Mouse (Mus musculus): ENCODE measurements at regions not wholly inside any gene's neighbourhood (a gene's known extent, or its start where the extent isn't known, plus 50 kb on each side); places are given as distances from the start of the nearest gene placed in this dataset.

DNA sequence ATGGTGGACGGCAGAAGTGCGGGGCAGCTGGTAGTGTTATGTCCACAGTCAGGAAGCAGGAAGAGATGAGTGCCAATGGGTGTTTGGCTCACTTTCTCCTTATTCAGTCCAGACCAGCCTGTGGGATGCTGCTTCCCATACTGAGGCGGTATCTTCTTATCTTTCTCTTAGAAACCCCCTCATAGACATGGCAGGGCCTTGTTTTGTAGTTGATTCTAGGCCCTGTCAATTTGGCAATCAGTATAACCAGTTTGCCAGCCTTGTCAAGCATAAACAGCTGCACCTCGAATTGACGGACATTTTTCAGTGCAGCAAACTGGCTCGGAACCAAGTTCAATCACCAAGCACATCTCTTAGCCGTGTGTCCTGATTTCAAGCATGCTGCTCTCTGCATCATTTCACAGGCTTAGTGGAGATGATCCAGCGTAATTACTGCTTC, 385.7 kb upstream of the Hs6st1 start:
- H3K27ac ChIP-seq (replicated peaks) = no peak overlapping the region
- H3K36me3 ChIP-seq (ENCODE audit: control insufficient read depth, insufficient read depth, low read length) = no peaks in the 10 kb centered on the region
- ATAC-seq (ENCODE audit: low FRiP score, low TSS enrichment) = no peak
- no peaks in the 10 kb centered on the region for H3K9me3 ChIP-seq (ENCODE audit: control insufficient read depth, low read length)
- H3K27me3 ChIP-seq (ENCODE audit: control insufficient read depth, insufficient read depth, low read length) = no peaks in the 10 kb centered on the region
- 77% methylated on average over 8 of the region's 8 CpGs for WGBS
- H3K4me2 ChIP-seq (replicated peaks; ENCODE audit: low read depth) = no peak overlapping the region
- no peaks in the 10 kb centered on the region for H3K4me1 ChIP-seq (replicated peaks; ENCODE audit: control insufficient read depth, insufficient read depth)
- H3K4me3 ChIP-seq (ENCODE audit: low read depth, low read length) = no peak overlapping the region
- H3K9ac ChIP-seq (ENCODE audit: low read length) = no peak overlapping the region
- DNase-seq (ENCODE audit: low spot score) = no peak
- TF ChIP-seq EP300 (optimal IDR thresholded peaks at IDR 0.05) = no peak
- no peak for TF ChIP-seq CTCF (IDR thresholded peaks at IDR 0.05; ENCODE audit: low read depth)

GRCm38 (mm10) chr1:35685651-35686050, 382.5 kb upstream of the Hs6st1 start:
- no peak for TF ChIP-seq EP300 (optimal IDR thresholded peaks at IDR 0.05)
- TF ChIP-seq CTCF (IDR thresholded peaks at IDR 0.05; ENCODE audit: low read depth) = no peak
- WGBS = 48% methylated on average over 6 of the region's 6 CpGs
- ATAC-seq (ENCODE audit: low FRiP score, low TSS enrichment) = no peak
- Histone ChIP-seq H3K36me3 (ENCODE audit: control insufficient read depth, insufficient read depth, low read length) (no peaks in the 10 kb centered on the region), H3K27ac (replicated peaks) (no peak overlapping the region), H3K9ac (ENCODE audit: low read length) (no peak overlapping the region), H3K4me1 (replicated peaks; ENCODE audit: control insufficient read depth, insufficient read depth) (no peaks in the 10 kb centered on the region), H3K4me2 (replicated peaks; ENCODE audit: low read depth) (no peak overlapping the region), H3K4me3 (ENCODE audit: low read depth, low read length) (no peak overlapping the region), H3K9me3 (ENCODE audit: control insufficient read depth, low read length) (no peaks in the 10 kb centered on the region), H3K27me3 (ENCODE audit: control insufficient read depth, insufficient read depth, low read length) (no peaks in the 10 kb centered on the region)
- DNase-seq (ENCODE audit: low spot score) = no peak

GRCm38 (mm10) chr1:35694349-35694748, 373.9 kb upstream of the Hs6st1 start:
- no peaks in the 10 kb centered on the region for H3K4me1 ChIP-seq (replicated peaks; ENCODE audit: control insufficient read depth, insufficient read depth)

DNA sequence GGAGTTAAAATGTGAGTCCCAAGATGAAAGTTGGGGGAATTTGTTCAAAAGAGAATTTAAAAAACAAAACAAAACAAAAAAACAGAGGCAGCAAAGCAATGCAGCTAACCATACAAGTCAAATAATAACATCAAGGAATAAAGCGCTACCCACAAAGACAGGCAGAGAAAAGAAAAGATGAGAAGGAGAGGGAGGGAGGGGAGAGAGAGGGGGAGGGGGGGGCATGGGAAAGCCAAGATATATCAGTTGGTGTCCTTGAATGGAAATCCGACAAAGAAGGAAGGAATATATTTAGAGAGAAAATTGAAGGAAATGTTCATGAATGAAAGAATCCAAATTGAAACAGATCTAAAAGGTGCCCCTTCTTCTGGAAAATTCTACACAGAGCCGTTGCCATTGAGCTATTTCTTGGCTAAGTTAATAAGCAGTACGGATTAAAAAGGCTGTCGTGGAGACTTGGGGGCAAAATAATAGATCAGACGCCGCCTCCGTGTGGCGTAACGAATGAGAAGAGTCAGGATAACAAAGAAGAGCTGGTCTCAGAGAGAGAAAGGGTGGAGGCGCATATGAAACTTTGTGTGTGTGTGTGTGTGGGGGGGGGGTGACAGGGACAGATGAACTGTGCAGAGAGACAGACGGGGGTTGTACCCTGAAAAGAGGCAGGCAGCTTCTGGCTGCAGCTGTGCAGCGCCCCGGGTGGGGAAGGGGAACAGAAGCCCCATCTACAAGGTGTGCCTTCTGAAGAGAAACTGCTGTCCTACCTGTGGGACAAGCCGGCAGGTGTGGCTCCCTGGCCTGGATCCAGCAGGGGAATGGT, 373.2 kb upstream of the Hs6st1 start:
- ATAC-seq (ENCODE audit: low FRiP score, low TSS enrichment) (no peak), DNase-seq (ENCODE audit: low spot score) (no peak)
- Histone ChIP-seq H3K4me1 (replicated peaks; ENCODE audit: control insufficient read depth, insufficient read depth) (no peaks in the 10 kb centered on the region), H3K36me3 (ENCODE audit: control insufficient read depth, insufficient read depth, low read length) (no peaks in the 10 kb centered on the region), H3K4me2 (replicated peaks; ENCODE audit: low read depth) (no peak overlapping the region), H3K9me3 (ENCODE audit: control insufficient read depth, low read length) (no peaks in the 10 kb centered on the region), H3K4me3 (ENCODE audit: low read depth, low read length) (no peak overlapping the region), H3K27me3 (ENCODE audit: control insufficient read depth, insufficient read depth, low read length) (no peaks in the 10 kb centered on the region), H3K27ac (replicated peaks) (no peak overlapping the region), H3K9ac (ENCODE audit: low read length) (no peak overlapping the region)
- 61% methylated on average over 15 of the region's 15 CpGs for WGBS
- TF ChIP-seq EP300 (optimal IDR thresholded peaks at IDR 0.05) (no peak), CTCF (IDR thresholded peaks at IDR 0.05; ENCODE audit: low read depth) (no peak)

More at GRCm38 (mm10) chr1:35694349-35694748, 373.9 kb upstream of the Hs6st1 start:
- no peak for TF ChIP-seq EP300 (optimal IDR thresholded peaks at IDR 0.05)
- TF ChIP-seq CTCF (IDR thresholded peaks at IDR 0.05; ENCODE audit: low read depth) = no peak
- no peak overlapping the region for H3K9ac ChIP-seq (ENCODE audit: low read length)
- H3K9me3 ChIP-seq (ENCODE audit: control insufficient read depth, low read length) = no peaks in the 10 kb centered on the region
- no peak for DNase-seq (ENCODE audit: low spot score)
- no peak overlapping the region for H3K27ac ChIP-seq (replicated peaks)
- ATAC-seq (ENCODE audit: low FRiP score, low TSS enrichment) = no peak
- no peaks in the 10 kb centered on the region for H3K27me3 ChIP-seq (ENCODE audit: control insufficient read depth, insufficient read depth, low read length)
- no peaks in the 10 kb centered on the region for H3K36me3 ChIP-seq (ENCODE audit: control insufficient read depth, insufficient read depth, low read length)
- no peak overlapping the region for H3K4me3 ChIP-seq (ENCODE audit: low read depth, low read length)
- WGBS = 56% methylated on average over 3 of the region's 3 CpGs
- no peak overlapping the region for H3K4me2 ChIP-seq (replicated peaks; ENCODE audit: low read depth)

- no peak overlapping the region for H3K27ac ChIP-seq (replicated peaks)
- no peak for DNase-seq (ENCODE audit: low spot score)
- no peak overlapping the region for H3K4me3 ChIP-seq (ENCODE audit: low read depth, low read length)
- ATAC-seq (ENCODE audit: low FRiP score, low TSS enrichment) = no peak
- H3K4me2 ChIP-seq (replicated peaks; ENCODE audit: low read depth) = no peak overlapping the region
- H3K27me3 ChIP-seq (ENCODE audit: control insufficient read depth, insufficient read depth, low read length) = no peaks in the 10 kb centered on the region
- 32% methylated on average over 4 of the region's 4 CpGs for WGBS
- H3K36me3 ChIP-seq (ENCODE audit: control insufficient read depth, insufficient read depth, low read length) = no peaks in the 10 kb centered on the region
- no peak overlapping the region for H3K9ac ChIP-seq (ENCODE audit: low read length)
- H3K4me1 ChIP-seq (replicated peaks; ENCODE audit: control insufficient read depth, insufficient read depth) = no peaks in the 10 kb centered on the region
- H3K9me3 ChIP-seq (ENCODE audit: control insufficient read depth, low read length) = no peaks in the 10 kb centered on the region
- TF ChIP-seq CTCF (IDR thresholded peaks at IDR 0.05; ENCODE audit: low read depth) (no peak), EP300 (optimal IDR thresholded peaks at IDR 0.05) (no peak)
Measured at GRCm38 (mm10) chr1:35697218-35697617, 371.0 kb upstream of the Hs6st1 start.

- Histone ChIP-seq H3K4me1 (replicated peaks; ENCODE audit: control insufficient read depth, insufficient read depth) (no peaks in the 10 kb centered on the region), H3K27ac (replicated peaks) (no peak overlapping the region), H3K9me3 (ENCODE audit: control insufficient read depth, low read length) (no peaks in the 10 kb centered on the region), H3K4me3 (ENCODE audit: low read depth, low read length) (no peak overlapping the region), H3K27me3 (ENCODE audit: control insufficient read depth, insufficient read depth, low read length) (no peaks in the 10 kb centered on the region), H3K4me2 (replicated peaks; ENCODE audit: low read depth) (no peak overlapping the region), H3K9ac (ENCODE audit: low read length) (no peak overlapping the region), H3K36me3 (ENCODE audit: control insufficient read depth, insufficient read depth, low read length) (no peaks in the 10 kb centered on the region)
- TF ChIP-seq CTCF (IDR thresholded peaks at IDR 0.05; ENCODE audit: low read depth) (no peak), EP300 (optimal IDR thresholded peaks at IDR 0.05) (no peak)
- no peak for ATAC-seq (ENCODE audit: low FRiP score, low TSS enrichment)
- no peak for DNase-seq (ENCODE audit: low spot score)
- WGBS = 26% methylated on average over 10 of the region's 10 CpGs
Measured at GRCm38 (mm10) chr1:35697834-35698500, 370.2 kb upstream of the Hs6st1 start.

All from stomach, postnatal 0 days (tissue).